Mouse (Mus musculus) layer of hippocampus, adult 18-20 months (tissue): ENCODE data around the gene Hsd3b1. TPM values are rescaled to one million over a fixed set of nuclear protein-coding genes. Genes with fewer than 3 reads are reported as not detected.

Experiments used
- total RNA-seq, 2 experiments: library from RNA; stranded (reverse); gene quantifications; 2 replicates each; pipeline ENCODE4 v1.2.3; 2021

The Hsd3b1 gene
- total RNA-seq, 2 experiments from 2014 or later, result not detected

Other genes starting within 250 kb of the Hsd3b1 start
- gene Hsd3b5, start 229.5 kb downstream of the Hsd3b1 start, total RNA-seq, result not detected
- gene Hsd3b2, start 135.3 kb downstream of the Hsd3b1 start, total RNA-seq, result not detected
- not detected for gene Hsd3b3, start 96.7 kb downstream of the Hsd3b1 start, total RNA-seq
- gene Hsd3b6, start 45.4 kb downstream of the Hsd3b1 start, total RNA-seq, result not detected
- gene Hao2, start 33.4 kb upstream of the Hsd3b1 start, total RNA-seq, result not detected